ENCODE assay signal across 15 mouse cellular contexts in the genomic region with DNA sequence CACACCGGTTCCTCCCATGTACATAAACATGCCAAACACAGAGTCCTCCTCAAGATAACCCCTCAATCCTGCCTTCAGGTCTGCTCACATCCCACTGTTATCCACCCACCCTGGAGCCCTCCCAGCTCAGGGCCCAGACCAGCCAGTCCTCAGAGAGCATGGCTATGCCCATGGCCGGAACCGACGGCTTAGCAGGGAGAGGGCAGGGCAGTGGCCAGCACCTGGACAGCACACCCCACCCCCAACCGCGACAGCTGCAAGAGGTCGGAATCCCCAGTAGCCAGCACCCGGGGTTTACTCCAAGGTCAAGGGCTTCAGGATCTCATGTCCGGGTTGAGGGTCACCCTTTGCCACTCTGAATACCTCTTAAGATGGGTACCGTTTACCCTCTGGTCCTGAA. TPM values are rescaled to one million over a fixed set of nuclear protein-coding genes. Genes with fewer than 3 reads are reported as not detected.
"Had no signal": no experiment of that assay in that cellular context is flagged by ENCODE, and none has a peak within 500 bp of the region (broad histone marks: within the 10 kb centered on the region; RNA-seq: fewer than 3 reads in every experiment).

No protein-coding gene starts in this region.

- H3K27ac ChIP-seq: left cerebral cortex, adult 2 months; limb, embryonic 13.5 days; liver, embryonic 14.5 days; midbrain, embryonic 13.5 days; neural tube, embryonic 15.5 days had no signal

- H3K4me3 ChIP-seq: left cerebral cortex, adult 2 months; limb, embryonic 13.5 days; midbrain, embryonic 13.5 days; neural tube, embryonic 15.5 days had no signal

- ATAC-seq: midbrain, embryonic 13.5 days had no signal

- H3K36me3 ChIP-seq: limb, embryonic 13.5 days; midbrain, embryonic 13.5 days; neural tube, embryonic 15.5 days had no signal

- H3K9ac ChIP-seq: limb, embryonic 13.5 days; liver, embryonic 14.5 days; neural tube, embryonic 15.5 days had no signal

- H3K9me3 ChIP-seq: limb, embryonic 13.5 days; midbrain, embryonic 13.5 days; neural tube, embryonic 15.5 days had no signal

- DNase-seq: kidney, postnatal 10 days; kidney, postnatal 4 days; lung, adult 18-20 months; right cerebral cortex, adult 18-20 months; right cerebral cortex, postnatal 25 days; thymus, adult 2 months; thymus, postnatal 25 days had no signal

- H3K4me2 ChIP-seq: midbrain, embryonic 13.5 days; neural tube, embryonic 15.5 days had no signal

RNA-seq across cellular contexts. Expression of a gene that starts 5.1 kb away (rescaled TPM):
- total RNA-seq: megakaryocyte progenitor cell, adult 5-6 weeks had no signal
- polyA plus RNA-seq: kidney, embryonic 14.5 days; lung, embryonic 16.5 days had no signal
